Mouse (Mus musculus) thymus, adult 2 months (tissue): ENCODE data around the gene Mapkap1. TPM values are rescaled to one million over a fixed set of nuclear protein-coding genes. Genes with fewer than 3 reads are reported as not detected.

Experiments used
- DNase-seq: peaks from one replicate; pipeline ENCODE4 v3.0.0; 2021
- H3K27ac ChIP-seq: fragments of 200-500 bp; 2 replicates; pipeline ENCODE4 v1.5.1; 2012; ENCODE audit warnings: low read length, control low read depth; ENCODE audit not compliant: control insufficient read depth, insufficient read depth
- H3K27me3 ChIP-seq: fragments of 200-500 bp; 2 replicates; pipeline ENCODE4 v1.6.1; 2012; ENCODE audit warnings: mild to moderate bottlenecking, low read length, moderate library complexity, mixed read lengths; ENCODE audit not compliant: control insufficient read depth, insufficient read depth
- H3K36me3 ChIP-seq: fragments of 200-500 bp; 2 replicates; pipeline ENCODE4 v1.6.1; 2012; ENCODE audit warnings: mild to moderate bottlenecking, low read length, moderate library complexity; ENCODE audit not compliant: control insufficient read depth, insufficient read depth
- H3K4me1 ChIP-seq: fragments of 200-500 bp; replicated peaks from 2 replicates; pipeline ENCODE4 v1.6.1; 2012; ENCODE audit warnings: low read length; ENCODE audit not compliant: control insufficient read depth, insufficient read depth
- H3K4me3 ChIP-seq: fragments of 200-500 bp; 2 replicates; pipeline ENCODE4 v1.5.1; 2012; ENCODE audit warnings: mild to moderate bottlenecking, low read length, control low read depth, moderate library complexity; ENCODE audit not compliant: control insufficient read depth, insufficient read depth
- CTCF ChIP-seq: fragments of 200-500 bp; IDR thresholded peaks from 2 replicates; pipeline ENCODE4 v1.5.1; 2012; ENCODE audit warnings: mild to moderate bottlenecking, control low read depth, low read length, moderate library complexity, borderline replicate concordance; ENCODE audit not compliant: control insufficient read depth, poor library complexity, insufficient read depth; ENCODE audit errors: extremely low read depth
- POLR2A ChIP-seq: fragments of 200-500 bp; IDR thresholded peaks from 2 replicates; pipeline ENCODE4 v1.6.1; 2012; ENCODE audit warnings: mild to moderate bottlenecking, low read length, control low read depth, moderate library complexity; ENCODE audit not compliant: control insufficient read depth, poor library complexity, insufficient read depth; ENCODE audit errors: extremely low read depth
- WGBS: fragments of 180-500 bp; shearing (Covaris S2); methylation state at CpG from one replicate; pipeline ENCODE4 v1.1.7; 2018; 5-methylcytosine and 5-hydroxymethylcytosine counted together
- polyA plus RNA-seq: library from polyadenylated mRNA; depleted of rRNA; stranded (reverse); fragments of >200 nt; gene quantifications from 2 replicates; pipeline ENCODE4 v1.2.3, GENCODE M21; 2012; rRNA removed

Gene Mapkap1
- polyA plus RNA-seq, 1 experiment, result 42.6 TPM

DNA sequence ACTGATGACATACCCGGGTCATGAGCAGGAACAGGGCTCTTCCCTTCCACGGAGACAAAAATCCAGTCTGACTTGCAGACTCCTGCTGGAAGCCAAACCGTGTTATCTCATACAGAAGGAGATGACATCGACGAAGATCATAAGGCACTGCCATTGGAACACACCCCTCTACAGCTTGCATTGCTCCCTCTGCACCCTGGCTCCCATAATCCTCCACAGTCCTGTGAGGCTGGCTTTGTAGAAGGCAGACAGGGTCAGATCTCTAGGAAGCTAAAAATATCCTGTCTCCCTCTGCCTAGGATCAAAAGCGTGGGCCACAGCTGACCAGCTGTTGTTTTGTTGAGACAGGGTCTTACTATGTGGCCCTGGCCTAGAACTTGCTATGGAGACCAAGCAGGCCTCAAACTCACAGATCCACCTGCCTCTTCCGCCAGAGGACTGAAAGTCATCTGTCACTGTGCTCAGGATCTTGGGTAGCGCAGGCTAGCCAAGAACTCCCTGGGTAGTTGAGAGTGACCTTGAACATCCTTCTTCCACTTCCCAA is 262.7 kb downstream of the Mapkap1 start:
- H3K4me1 ChIP-seq, result peaks cover 11% of the 10 kb centered on the region
- DNase-seq, result no peak
- TF ChIP-seq CTCF (no peak), POLR2A (no peak)
- no peaks in the 10 kb centered on the region for H3K36me3 ChIP-seq
- H3K27me3 ChIP-seq, result no peaks in the 10 kb centered on the region
- no peak overlapping the region for H3K27ac ChIP-seq
- no peak overlapping the region for H3K4me3 ChIP-seq
- 83% methylated on average over 8 of the region's 8 CpGs for WGBS

DNA sequence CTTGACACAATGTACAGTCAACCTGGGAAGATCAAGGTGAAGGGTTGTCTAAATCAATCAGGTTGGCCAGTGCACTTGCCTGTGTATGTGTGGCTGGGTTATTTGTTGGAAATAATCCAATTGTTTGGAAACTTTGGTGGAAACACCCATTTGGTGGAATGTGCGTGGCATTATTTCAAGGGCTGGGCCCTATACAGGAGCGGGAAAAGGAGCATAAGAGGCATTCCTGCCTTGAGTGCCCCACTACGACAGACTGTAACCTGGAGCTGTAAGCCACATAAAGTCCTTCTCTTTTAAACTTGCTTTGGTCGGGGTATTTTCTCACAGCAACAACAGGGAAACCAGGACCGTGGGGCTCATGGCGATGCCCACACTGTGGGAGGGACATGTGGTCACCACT is 263.9 kb downstream of the Mapkap1 start:
- peaks cover 11% of the 10 kb centered on the region for H3K4me1 ChIP-seq
- H3K36me3 ChIP-seq, result no peaks in the 10 kb centered on the region
- no peak for TF ChIP-seq CTCF
- no peak for TF ChIP-seq POLR2A
- WGBS, result 71% methylated on average over 6 of the region's 6 CpGs
- no peak for DNase-seq
- H3K27ac ChIP-seq, result no peak overlapping the region
- no peak overlapping the region for H3K4me3 ChIP-seq
- no peaks in the 10 kb centered on the region for H3K27me3 ChIP-seq

DNA sequence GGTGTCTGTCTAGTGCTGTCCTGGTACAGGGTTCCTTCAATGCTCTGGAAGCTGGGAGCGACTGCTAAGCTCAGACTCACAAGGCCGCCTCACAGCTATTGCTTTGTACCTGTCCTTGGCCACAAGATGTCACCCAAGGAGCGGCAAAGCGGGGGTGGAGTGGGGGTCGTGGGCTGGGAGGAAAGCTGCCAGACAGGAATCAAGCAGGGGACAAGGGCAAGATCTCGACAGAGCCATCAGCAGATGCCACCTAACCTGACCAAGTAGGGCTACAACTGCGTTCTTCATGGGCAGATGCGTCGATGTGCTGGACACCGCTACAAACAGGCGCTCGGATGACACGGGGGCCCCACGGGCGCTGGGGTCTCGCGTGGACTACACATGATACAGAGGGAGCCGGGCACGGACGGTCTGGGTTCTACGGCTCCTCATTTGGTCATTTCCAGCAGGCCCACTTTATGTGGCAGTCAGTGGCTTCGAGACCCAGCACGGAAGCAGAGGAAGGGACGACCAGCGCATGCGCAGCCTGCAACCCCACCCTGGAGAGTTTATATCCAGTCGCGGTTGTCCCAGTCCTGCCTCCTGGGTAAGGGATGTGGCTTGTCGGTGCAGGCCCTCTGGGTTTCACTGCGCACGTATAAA is 264.9 kb downstream of the Mapkap1 start:
- DNase-seq, result peak; percentile 61
- 0 out of 2 replicates have a peak overlapping the region, but pooled peaks have one; percentile 7 for H3K27ac ChIP-seq
- TF ChIP-seq CTCF (peak; percentile 66; the same call in 1 of the 2 replicates), POLR2A (no peak)
- peak overlapping the region; percentile 66 for H3K4me3 ChIP-seq
- peaks cover 11% of the 10 kb centered on the region for H3K4me1 ChIP-seq
- 23% methylated on average over 31 of the region's 31 CpGs for WGBS
- H3K27me3 ChIP-seq, result no peaks in the 10 kb centered on the region
- H3K36me3 ChIP-seq, result peaks cover 4% of the 10 kb centered on the region

DNA sequence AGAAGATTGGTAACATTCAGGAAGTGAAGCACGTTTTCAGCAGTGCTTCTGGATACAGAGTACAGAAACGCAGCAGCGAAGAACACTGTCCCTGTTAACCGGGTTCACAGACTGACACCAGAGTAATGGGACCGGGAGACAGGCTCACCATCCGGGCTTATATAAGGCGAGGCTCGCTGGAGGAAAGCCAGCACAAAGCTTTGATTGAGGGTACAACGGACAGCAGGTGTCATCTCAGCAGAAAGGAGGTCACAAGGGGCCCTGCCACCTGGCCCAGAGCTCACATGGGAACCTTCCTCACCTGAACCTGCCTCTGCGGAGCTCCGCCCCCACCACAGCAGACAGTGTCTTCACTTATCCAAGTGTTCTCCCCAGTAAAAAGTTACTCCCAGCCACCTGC is 267.3 kb downstream of the Mapkap1 start:
- H3K4me1 ChIP-seq, result peaks cover 11% of the 10 kb centered on the region
- peaks cover 27% of the 10 kb centered on the region for H3K36me3 ChIP-seq
- H3K27me3 ChIP-seq, result no peaks in the 10 kb centered on the region
- H3K27ac ChIP-seq, result no peak overlapping the region
- DNase-seq, result no peak
- WGBS, result 87% methylated on average over 11 of the region's 11 CpGs
- TF ChIP-seq CTCF (no peak), POLR2A (no peak)
- no peak overlapping the region for H3K4me3 ChIP-seq

Other genes starting within 250 kb of the Mapkap1 start
- gene Pbx3, start 33.6 kb upstream of the Mapkap1 start, polyA plus RNA-seq, result 2.4 and 3.2 TPM in 2 replicates